Mouse (Mus musculus) heart, adult 8-10 months (tissue): ENCODE measurements around the gene Olfr1215. TPM values are rescaled to one million over a fixed set of nuclear protein-coding genes. Genes with fewer than 3 reads are reported as not detected.
"Not testable (repeated sequence)": the region's sequence is repeated elsewhere in the genome, so short reads cannot be mapped to it uniquely, and the experiment has no call there.

Experiments
- DNase-seq: peaks from one replicate; pipeline ENCODE4 v3.0.0; 2022; ENCODE audit warnings: low spot score
- total RNA-seq, 4 experiments: library from RNA; stranded (reverse); gene quantifications; 2 replicates each; pipeline ENCODE4 v1.2.4; 2022

Gene Olfr1215
- not detected for total RNA-seq

- DNase-seq, result no peak
Observed at GRCm38 (mm10) chr2:89006873-89007272, at the start of gene Olfr1215. TSS of gene Olfr1215 (minus strand) at chr2:89006973.

- DNase-seq, result no peak
Observed at GRCm38 (mm10) chr2:89031965-89032364, 25.2 kb upstream of the Olfr1215 start, which contains the start of gene Olfr1217. TSS of gene Olfr1217 (minus strand) at chr2:89032065.

GRCm38 (mm10) chr2:89021436-89021835 is 14.7 kb upstream of the Olfr1215 start:
- DNase-seq, result not testable (repeated sequence)

- no peak for DNase-seq
Observed at GRCm38 (mm10) chr2:89018240-89018639, 11.5 kb upstream of the Olfr1215 start, which contains the start of gene Olfr1216. TSS of gene Olfr1216 (minus strand) at chr2:89018340.

GRCm38 (mm10) chr2:88992553-88992952 is 14.2 kb downstream of the Olfr1215 start, which contains the start of gene Olfr1214:
TSS of gene Olfr1214 (minus strand) at chr2:88992653.
- no peak for DNase-seq

- DNase-seq, result no peak
Observed at GRCm38 (mm10) chr2:88980181-88980580, 26.6 kb downstream of the Olfr1215 start, which contains the start of gene Gm13762. TSS of gene Gm13762 (minus strand) at chr2:88980281.

GRCm38 (mm10) chr2:88953669-88954068 is 53.1 kb downstream of the Olfr1215 start, which contains the start of gene Olfr1212:
TSS of gene Olfr1212 (plus strand) at chr2:88953969.
- DNase-seq, result no peak

Other genes starting within 250 kb of the Olfr1215 start
- gene Olfr1199, start 246.5 kb downstream of the Olfr1215 start, total RNA-seq, result not detected
- not detected for gene Olfr1200, start 236.5 kb downstream of the Olfr1215 start, total RNA-seq
- not detected for gene Olfr1201, start 213.9 kb downstream of the Olfr1215 start, total RNA-seq
- gene Olfr1202, start 192.5 kb downstream of the Olfr1215 start, total RNA-seq, result not detected
- gene Olfr1205, start 177.2 kb downstream of the Olfr1215 start, total RNA-seq, result not detected
- not detected for gene Olfr1204, start 157.7 kb downstream of the Olfr1215 start, total RNA-seq
- gene Olfr1206, start 143.7 kb downstream of the Olfr1215 start, total RNA-seq, result not detected
- gene Olfr1208, start 104.7 kb downstream of the Olfr1215 start, total RNA-seq, result not detected
- not detected for gene Olfr1209, start 91.8 kb downstream of the Olfr1215 start, total RNA-seq
- gene Olfr1211, start 68.9 kb downstream of the Olfr1215 start, total RNA-seq, result not detected
- gene Olfr1212, start 53.0 kb downstream of the Olfr1215 start, total RNA-seq, result not detected
- not detected for gene Gm13762, start 26.7 kb downstream of the Olfr1215 start, total RNA-seq
- gene Olfr1214, start 14.3 kb downstream of the Olfr1215 start, total RNA-seq, result not detected
- not detected for gene Olfr1216, start 11.4 kb upstream of the Olfr1215 start, total RNA-seq
- not detected for gene Olfr1217, start 25.1 kb upstream of the Olfr1215 start, total RNA-seq
- not detected for gene Olfr1218, start 54.2 kb upstream of the Olfr1215 start, total RNA-seq
- gene Olfr1219, start 76.5 kb upstream of the Olfr1215 start, total RNA-seq, result not detected
- gene Olfr1220, start 99.9 kb upstream of the Olfr1215 start, total RNA-seq, result not detected
- gene Olfr1221, start 110.3 kb upstream of the Olfr1215 start, total RNA-seq, result not detected
- not detected for gene Olfr1222, start 126.1 kb upstream of the Olfr1215 start, total RNA-seq
- not detected for gene Olfr1223, start 144.6 kb upstream of the Olfr1215 start, total RNA-seq
- gene Olfr1224-ps1, start 157.1 kb upstream of the Olfr1215 start, total RNA-seq, result not detected
- gene Olfr1225, start 167.7 kb upstream of the Olfr1215 start, total RNA-seq, result not detected
- gene Olfr1226, start 193.1 kb upstream of the Olfr1215 start, total RNA-seq, result not detected
- not detected for gene Olfr1228, start 247.1 kb upstream of the Olfr1215 start, total RNA-seq